Mouse (Mus musculus) heart, adult 8-10 months (tissue): Measurements from ENCODE around the gene Efr3b. TPM values are rescaled to one million over a fixed set of nuclear protein-coding genes. Genes with fewer than 3 reads are reported as not detected.
"Not testable (repeated sequence)": the region's sequence is repeated elsewhere in the genome, so short reads cannot be mapped to it uniquely, and the experiment has no call there.

Experiments
- DNase-seq: peaks from one replicate; pipeline ENCODE4 v3.0.0; 2022; ENCODE audit warnings: low spot score
- total RNA-seq, 4 experiments: library from RNA; stranded (reverse); gene quantifications; 2 replicates each; pipeline ENCODE4 v1.2.4; 2022

The Efr3b gene
- total RNA-seq, 4 experiments from 2014 or later, result 5.6 to 8.2 (median 7.0) TPM

DNA sequence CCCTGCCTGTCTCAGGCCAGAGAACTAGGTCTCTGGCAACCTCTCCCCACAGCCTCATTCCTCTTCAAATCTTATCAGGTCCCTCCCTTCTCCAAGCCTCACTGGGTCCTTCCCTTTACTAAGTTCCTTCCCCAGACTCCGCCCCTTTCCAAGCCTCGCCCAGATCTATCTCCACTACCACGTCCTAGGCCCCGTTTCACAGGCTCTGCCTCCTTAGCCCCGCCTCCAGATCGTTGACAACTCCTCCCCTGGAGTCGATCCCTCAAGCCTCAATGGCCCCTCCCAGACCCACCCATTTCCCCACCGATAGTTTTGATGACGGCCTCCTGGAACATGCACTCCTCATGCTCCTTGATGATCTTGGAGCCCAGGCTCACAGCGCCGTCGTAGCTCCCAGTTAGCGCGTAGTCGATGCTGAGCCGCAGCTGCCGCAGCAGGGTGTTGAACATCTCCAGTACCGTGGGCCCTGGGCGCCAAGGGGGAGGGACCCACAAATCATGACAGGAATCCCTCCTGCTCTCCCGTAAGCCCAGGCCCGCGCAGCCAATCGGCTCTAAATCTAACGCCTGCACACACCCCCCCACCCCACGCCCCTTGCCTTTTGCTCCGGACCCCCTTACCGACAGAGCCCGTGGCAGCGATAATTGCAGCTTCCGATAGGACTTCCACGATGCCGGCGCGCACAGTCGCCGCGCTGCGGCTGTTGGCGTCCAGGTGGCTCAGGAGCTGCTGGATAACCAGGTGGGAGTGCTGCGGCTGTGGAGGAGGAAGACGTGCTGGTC, 57.2 kb downstream of the Efr3b start:
- peak; percentile 89 for DNase-seq

DNA sequence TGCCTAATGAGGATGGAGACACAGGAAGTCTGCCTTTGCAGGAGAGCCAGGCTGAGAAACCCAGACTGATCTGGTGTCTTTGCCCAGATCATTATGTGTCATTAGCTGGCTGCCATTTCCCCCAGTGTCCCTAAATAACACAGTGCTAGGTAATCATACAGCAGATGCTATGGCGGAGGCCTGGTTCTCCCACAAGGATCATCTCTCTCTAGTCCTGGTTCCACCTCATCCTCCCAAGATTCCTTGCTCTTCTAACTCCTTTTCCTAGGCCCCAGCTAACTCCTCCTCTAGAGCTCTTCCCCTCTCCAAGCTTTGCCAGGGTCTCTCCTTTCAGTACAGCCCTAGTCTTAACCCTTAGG, 57.7 kb downstream of the Efr3b start:
- DNase-seq, result no peak

GRCm38 (mm10) chr12:3973169-3973568, 65.5 kb downstream of the Efr3b start:
- not testable (repeated sequence) for DNase-seq

DNA sequence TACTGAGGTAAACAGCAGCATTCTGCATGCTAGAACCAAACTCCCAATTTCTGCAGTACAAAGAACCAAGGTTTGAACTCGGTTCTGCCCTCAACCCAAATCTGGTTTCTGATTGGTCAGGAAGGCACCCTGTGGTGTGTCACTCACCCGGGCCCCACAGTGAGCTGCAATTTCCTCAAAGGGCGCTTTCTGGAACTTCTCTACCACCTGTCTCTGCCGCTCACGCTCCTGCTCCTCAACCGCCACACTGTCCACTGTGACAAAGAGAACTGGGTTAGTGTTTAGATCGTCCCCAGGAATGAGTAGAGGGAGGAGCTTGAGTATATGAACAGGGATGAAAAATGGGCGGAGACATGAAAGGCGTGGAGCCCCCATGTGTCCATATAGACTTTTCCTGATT, 70.3 kb downstream of the Efr3b start:
- no peak for DNase-seq

- no peak for DNase-seq
Measured at GRCm38 (mm10) chr12:3967196-3967595, 71.5 kb downstream of the Efr3b start.

GRCm38 (mm10) chr12:3960553-3960952, 78.2 kb downstream of the Efr3b start:
- peak; percentile 9 for DNase-seq

- DNase-seq, result peak; percentile 95
Measured at GRCm38 (mm10) chr12:3959791-3960543, 78.7 kb downstream of the Efr3b start.

DNA sequence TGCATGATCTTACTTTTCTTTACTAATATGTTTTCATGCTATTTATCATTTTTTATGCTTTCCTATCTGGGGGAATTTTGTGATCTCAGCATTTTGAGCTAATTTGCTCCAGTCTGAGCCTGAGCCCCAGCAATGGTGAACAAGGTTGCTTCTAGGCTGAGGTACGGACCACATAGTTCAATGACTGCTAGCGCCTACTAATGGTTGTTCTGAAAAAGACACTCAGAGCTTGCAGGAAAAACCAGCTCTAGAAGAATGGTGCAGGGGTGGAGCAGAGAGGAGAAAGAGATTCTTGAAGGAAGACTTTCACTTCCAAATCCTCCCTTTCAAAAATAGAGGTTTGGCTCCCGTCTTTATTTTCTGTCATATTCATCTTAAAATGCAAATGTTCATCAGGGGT, 82.4 kb downstream of the Efr3b start:
- DNase-seq, result no peak

DNA sequence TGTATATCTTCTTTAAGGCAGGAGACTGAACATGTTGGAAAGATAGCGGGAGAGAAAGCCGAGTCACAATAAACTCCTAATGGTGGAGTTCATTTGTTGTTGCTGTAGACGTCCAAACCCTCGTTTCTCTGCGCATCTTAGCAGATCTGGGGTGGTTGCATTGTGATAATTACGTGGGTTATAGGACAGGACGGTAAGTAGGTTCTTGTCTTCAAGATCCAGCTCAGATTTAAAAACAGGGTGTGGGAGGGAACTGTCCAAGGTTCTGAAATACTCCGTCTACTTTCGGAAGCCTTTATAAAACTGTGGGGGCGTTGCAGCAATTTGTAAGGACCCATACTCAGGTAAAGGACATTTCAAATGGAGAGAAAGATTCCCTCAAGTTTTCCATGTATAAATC, 83.3 kb downstream of the Efr3b start:
- no peak for DNase-seq

GRCm38 (mm10) chr12:3954651-3955050, 84.1 kb downstream of the Efr3b start, which contains the start of gene Pomc:
TSS of gene Pomc (plus strand) at chr12:3954951.
- DNase-seq, result no peak

DNA sequence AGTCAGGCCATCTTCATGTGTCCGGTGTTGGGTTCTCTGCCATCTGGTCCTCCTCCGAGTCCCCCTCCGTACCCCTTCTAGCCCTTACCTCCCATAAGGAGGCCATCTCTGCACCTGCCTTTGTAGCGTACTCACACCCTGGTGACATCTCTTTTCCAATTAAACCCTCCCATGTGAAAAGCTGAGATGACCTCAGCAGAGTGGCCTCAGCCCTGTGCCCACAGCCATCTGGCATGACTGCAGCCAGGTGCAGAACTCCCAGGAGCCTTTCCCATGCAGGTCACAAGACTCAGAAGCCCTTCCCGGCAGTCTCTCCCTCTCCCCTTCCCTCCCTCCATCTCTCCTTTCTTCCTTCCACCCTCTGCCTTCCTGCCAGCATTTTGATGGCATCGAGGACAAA, 91.2 kb downstream of the Efr3b start:
- DNase-seq, result no peak

DNA sequence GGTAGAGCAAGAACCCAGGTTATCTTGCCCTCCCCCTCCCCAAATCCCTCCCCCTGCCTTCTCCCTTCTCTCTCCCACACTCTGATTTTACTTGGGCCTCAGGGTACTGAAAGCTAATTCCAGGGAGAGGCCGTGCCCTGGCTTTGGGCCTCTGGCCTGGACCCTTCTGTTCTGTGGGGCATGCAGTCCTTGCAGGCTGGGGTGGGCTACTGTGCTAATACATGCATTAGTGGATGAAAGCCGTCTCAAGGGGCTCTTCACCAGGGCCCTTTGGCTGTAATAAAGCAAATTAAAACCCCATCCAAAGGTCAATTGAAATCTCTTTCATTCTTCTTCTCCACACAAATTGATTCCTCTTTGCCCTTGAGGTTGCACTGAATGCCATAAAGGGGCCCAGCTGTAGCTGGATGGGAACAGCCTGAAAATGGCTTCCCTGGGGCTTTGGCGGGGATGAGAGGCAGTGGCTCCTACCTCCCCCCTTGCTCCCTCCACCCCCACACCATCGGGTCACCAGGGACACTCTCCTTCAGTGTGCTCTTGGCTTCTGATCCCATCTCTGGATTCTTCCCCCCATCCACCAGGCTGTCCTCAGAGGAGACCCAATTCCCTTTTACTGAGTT, 94.2 kb downstream of the Efr3b start:
- no peak for DNase-seq

GRCm38 (mm10) chr12:3942026-3942425, 96.7 kb downstream of the Efr3b start:
- no peak for DNase-seq

DNA sequence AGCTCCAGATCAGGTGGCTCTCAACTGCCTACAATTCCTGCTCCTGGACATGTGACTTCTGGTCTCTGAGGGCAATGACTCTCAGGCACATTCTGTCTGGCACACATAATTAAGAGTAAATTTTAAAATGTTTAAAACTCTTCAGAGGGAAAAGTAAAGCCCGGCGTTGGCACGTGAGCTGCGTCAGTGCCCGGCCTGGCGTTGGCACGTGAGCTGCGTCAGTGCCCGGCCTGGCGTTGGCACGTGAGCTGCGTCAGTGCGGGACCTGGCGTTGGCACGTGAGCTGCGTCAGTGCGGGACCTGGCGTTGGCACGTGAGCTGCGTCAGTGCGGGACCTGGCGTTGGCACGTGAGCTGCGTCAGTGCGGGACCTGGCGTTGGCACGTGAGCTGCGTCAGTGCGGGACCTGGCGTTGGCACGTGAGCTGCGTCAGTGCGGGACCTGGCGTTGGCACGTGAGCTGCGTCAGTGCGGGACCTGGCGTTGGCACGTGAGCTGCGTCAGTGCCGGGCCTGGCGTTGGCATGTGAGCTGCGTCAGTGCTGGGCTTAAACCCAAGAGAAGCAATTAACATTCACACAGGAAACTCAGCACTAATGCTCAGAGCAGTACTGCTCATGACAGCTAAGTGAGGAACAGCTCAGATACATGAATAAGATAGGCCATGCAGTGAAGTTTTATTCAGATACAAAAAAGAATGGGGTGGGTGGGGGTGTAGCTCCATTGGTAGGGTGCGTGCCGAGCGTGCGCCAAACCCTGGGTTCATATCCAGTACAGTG, 108.4 kb downstream of the Efr3b start:
- not testable (repeated sequence) for DNase-seq

DNA sequence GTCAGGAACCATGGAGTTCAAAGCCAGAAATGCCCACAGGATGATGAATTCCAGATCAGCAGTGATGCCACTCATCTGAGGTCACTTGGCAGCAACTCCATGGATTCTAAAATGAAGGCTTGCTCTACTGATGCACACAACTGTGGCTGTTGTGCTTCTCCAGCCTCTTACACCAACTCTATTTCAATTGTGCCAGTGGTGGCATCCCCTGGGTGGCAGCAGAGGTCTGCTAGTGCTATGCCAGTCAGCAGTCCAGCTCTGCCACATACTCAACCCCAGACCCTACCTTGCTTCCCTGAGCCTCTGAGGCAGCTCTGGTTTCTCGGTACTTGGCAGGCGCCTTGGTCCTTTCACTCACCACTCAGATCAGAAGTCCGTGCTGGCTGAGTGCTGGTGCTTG, 109.9 kb downstream of the Efr3b start:
- no peak for DNase-seq

DNA sequence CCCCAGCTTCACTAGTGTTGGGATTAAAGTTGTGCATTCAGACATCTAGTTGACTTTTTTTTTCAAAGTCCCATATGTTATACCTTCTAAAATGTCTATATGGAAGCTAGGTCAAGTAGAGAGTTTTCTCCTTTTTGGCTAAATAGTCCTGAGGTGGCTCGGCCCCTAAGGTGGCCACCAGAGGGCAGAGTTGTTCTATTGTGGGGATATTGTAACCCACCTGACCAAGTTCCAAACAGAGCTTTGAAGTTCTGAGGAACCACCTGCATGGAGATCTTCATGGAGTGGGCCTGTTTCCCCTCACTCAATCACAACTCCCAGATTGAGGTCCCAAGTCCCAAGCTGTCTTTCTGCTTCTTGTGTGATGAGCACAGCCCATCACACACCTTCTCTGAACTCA, 112.6 kb downstream of the Efr3b start:
- DNase-seq, result peak; percentile 46

DNA sequence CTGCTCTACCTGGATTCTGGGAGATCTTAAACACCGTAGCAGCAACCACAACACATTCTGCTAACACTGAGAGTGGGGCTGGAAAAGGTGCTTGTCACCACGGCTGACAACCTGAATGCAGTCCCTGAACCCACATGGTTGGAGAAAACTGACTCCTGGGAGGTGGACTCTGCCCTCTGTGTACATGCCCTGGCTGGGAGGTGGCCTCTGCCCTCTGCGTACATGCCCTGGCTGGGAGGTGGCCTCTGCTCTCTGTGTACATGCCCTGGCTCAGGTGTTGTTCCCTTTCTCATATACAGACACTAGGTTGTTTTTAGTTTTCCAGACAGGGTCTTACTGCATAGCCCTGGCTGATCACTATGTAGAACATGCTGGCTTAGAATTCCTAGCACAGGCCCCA, 119.3 kb downstream of the Efr3b start:
- no peak for DNase-seq

- no peak for DNase-seq
Measured at GRCm38 (mm10) chr12:3918577-3918976, 120.1 kb downstream of the Efr3b start.

GRCm38 (mm10) chr12:3917668-3918341, 120.9 kb downstream of the Efr3b start:
- no peak for DNase-seq

GRCm38 (mm10) chr12:3915852-3916251, 122.9 kb downstream of the Efr3b start:
- no peak for DNase-seq
